Comparison of ENCODE assay signal across 23 mouse cellular contexts in genomic region chr7:99378870-99379269, GRCm38 (mm10). TPM values are rescaled to one million over a fixed set of nuclear protein-coding genes. Genes with fewer than 3 reads are reported as not detected.
DNase-seq lines count a peak whose midpoint lies in the region; ATAC-seq and TF ChIP-seq lines count a peak whose summit lies in the region.
"Had no signal": no experiment of that assay in that cellular context is flagged by ENCODE, and none has a peak within 500 bp of the region (broad histone marks: within the 10 kb centered on the region; RNA-seq: fewer than 3 reads in every experiment).

No protein-coding gene starts in this region.

- no peak overlapping the region for H3K4me2 ChIP-seq in hindbrain, embryonic 11.5 days (replicated peaks; ENCODE audit: low read depth, low read length)
- no peak overlapping the region for H3K4me2 ChIP-seq in hindbrain, embryonic 16.5 days (ENCODE audit: low read length)
- no peak overlapping the region for H3K4me2 ChIP-seq in stomach, embryonic 15.5 days
- H3K4me2 ChIP-seq in stomach, postnatal 0 days (replicated peaks; ENCODE audit: low read depth), result no peak overlapping the region
- H3K4me2 ChIP-seq: heart, embryonic 13.5 days; limb, embryonic 13.5 days; liver, embryonic 12.5 days; midbrain, embryonic 15.5 days had no signal

- no peaks in the 10 kb centered on the region for H3K27me3 ChIP-seq in heart, embryonic 10.5 days (ENCODE audit: insufficient read depth, poor library complexity, severe bottlenecking)
- peaks cover 3% of the 10 kb centered on the region; the same call in 1 of the 2 replicates for H3K27me3 ChIP-seq in hindbrain, embryonic 11.5 days (ENCODE audit: control insufficient read depth, insufficient read depth, low read length)
- no peaks in the 10 kb centered on the region for H3K27me3 ChIP-seq in hindbrain, embryonic 16.5 days (replicated peaks; ENCODE audit: control insufficient read depth, insufficient read depth, low read length)
- no peaks in the 10 kb centered on the region for H3K27me3 ChIP-seq in stomach, embryonic 15.5 days (replicated peaks)
- no peaks in the 10 kb centered on the region for H3K27me3 ChIP-seq in stomach, postnatal 0 days (ENCODE audit: control insufficient read depth, insufficient read depth, low read length)
- H3K27me3 ChIP-seq in forebrain, embryonic 10.5 days (ENCODE audit: poor library complexity, severe bottlenecking), result peaks cover 19% of the 10 kb centered on the region
- H3K27me3 ChIP-seq: midbrain, embryonic 15.5 days; Patski had no signal

- WGBS in heart, embryonic 10.5 days, result 51% methylated on average over 8 of the region's 8 CpGs
- 37% methylated on average over 8 of the region's 8 CpGs for WGBS in hindbrain, embryonic 11.5 days
- 37% methylated on average over 8 of the region's 8 CpGs for WGBS in hindbrain, embryonic 16.5 days
- WGBS in stomach, embryonic 15.5 days, result 57% methylated on average over 8 of the region's 8 CpGs
- WGBS in stomach, postnatal 0 days, result 71% methylated on average over 8 of the region's 8 CpGs
- 68% methylated on average over 8 of the region's 8 CpGs for WGBS in forebrain, embryonic 10.5 days

- no peak for TF ChIP-seq CTCF in stomach, postnatal 0 days (IDR thresholded peaks at IDR 0.05; ENCODE audit: low read depth)

- no peak for ATAC-seq in hindbrain, embryonic 11.5 days (ENCODE audit: low FRiP score)
- ATAC-seq in hindbrain, embryonic 16.5 days, result no peak
- ATAC-seq in stomach, embryonic 15.5 days (ENCODE audit: insufficient read depth, low FRiP score, low read depth), result no peak
- ATAC-seq in stomach, postnatal 0 days (ENCODE audit: low FRiP score, low TSS enrichment), result no peak
- ATAC-seq: forebrain, embryonic 14.5 days; intestine, postnatal 0 days; liver, embryonic 12.5 days; midbrain, embryonic 15.5 days; Patski had no signal

- H3K4me1 ChIP-seq in heart, embryonic 10.5 days, result peaks cover 56% of the 10 kb centered on the region
- H3K4me1 ChIP-seq in hindbrain, embryonic 11.5 days (replicated peaks; ENCODE audit: control insufficient read depth, insufficient read depth, low read length), result peaks cover 10% of the 10 kb centered on the region; the same call in 1 of the 2 replicates
- H3K4me1 ChIP-seq in hindbrain, embryonic 16.5 days (ENCODE audit: control insufficient read depth, insufficient read depth, low read depth, low read length), result peaks cover 22% of the 10 kb centered on the region
- H3K4me1 ChIP-seq in stomach, embryonic 15.5 days, result peaks cover 28% of the 10 kb centered on the region
- H3K4me1 ChIP-seq in stomach, postnatal 0 days (replicated peaks; ENCODE audit: control insufficient read depth, insufficient read depth), result peaks cover 5% of the 10 kb centered on the region
- H3K4me1 ChIP-seq in forebrain, embryonic 10.5 days, result peaks cover 57% of the 10 kb centered on the region

- intact Hi-C loops in heart, postnatal 14 days (cut with DNase I), result loop anchor here (10.0 kb wide), 1 partner anchor 186 kb away; no protein-coding TSS in a partner anchor

- H3K27ac ChIP-seq in heart, embryonic 10.5 days, result peak overlapping the region; percentile 59
- H3K27ac ChIP-seq in hindbrain, embryonic 11.5 days (ENCODE audit: low read depth, low read length), result no peak overlapping the region
- no peak overlapping the region for H3K27ac ChIP-seq in hindbrain, embryonic 16.5 days (ENCODE audit: low read depth, low read length)
- H3K27ac ChIP-seq in stomach, embryonic 15.5 days, result no peak overlapping the region
- H3K27ac ChIP-seq in stomach, postnatal 0 days (replicated peaks), result no peak overlapping the region
- no peak overlapping the region for H3K27ac ChIP-seq in forebrain, embryonic 10.5 days
- H3K27ac ChIP-seq: gastrocnemius, adult 2 months; heart, embryonic 13.5 days; kidney, postnatal 0 days; limb, embryonic 13.5 days; liver, embryonic 12.5 days; midbrain, embryonic 15.5 days had no signal

- no peaks in the 10 kb centered on the region for H3K36me3 ChIP-seq in heart, embryonic 10.5 days
- H3K36me3 ChIP-seq in hindbrain, embryonic 11.5 days (ENCODE audit: control insufficient read depth, insufficient read depth, low read length), result no peaks in the 10 kb centered on the region
- no peaks in the 10 kb centered on the region for H3K36me3 ChIP-seq in hindbrain, embryonic 16.5 days (ENCODE audit: control insufficient read depth, insufficient read depth, low read length)
- no peaks in the 10 kb centered on the region for H3K36me3 ChIP-seq in stomach, embryonic 15.5 days
- no peaks in the 10 kb centered on the region for H3K36me3 ChIP-seq in stomach, postnatal 0 days (ENCODE audit: control insufficient read depth, insufficient read depth, low read length)
- no peaks in the 10 kb centered on the region for H3K36me3 ChIP-seq in forebrain, embryonic 10.5 days (replicated peaks)
- H3K36me3 ChIP-seq: heart, embryonic 13.5 days; limb, embryonic 13.5 days; liver, embryonic 12.5 days; midbrain, embryonic 15.5 days had no signal

- H3K9me3 ChIP-seq in heart, embryonic 10.5 days, result no peaks in the 10 kb centered on the region
- no peaks in the 10 kb centered on the region for H3K9me3 ChIP-seq in hindbrain, embryonic 11.5 days (ENCODE audit: control insufficient read depth, low read length)
- H3K9me3 ChIP-seq in hindbrain, embryonic 16.5 days (ENCODE audit: control insufficient read depth, low read length), result no peaks in the 10 kb centered on the region
- no peaks in the 10 kb centered on the region for H3K9me3 ChIP-seq in stomach, embryonic 15.5 days
- H3K9me3 ChIP-seq in stomach, postnatal 0 days (ENCODE audit: control insufficient read depth, low read length), result no peaks in the 10 kb centered on the region
- H3K9me3 ChIP-seq in forebrain, embryonic 10.5 days, result no peaks in the 10 kb centered on the region
- H3K9me3 ChIP-seq: heart, embryonic 13.5 days; limb, embryonic 13.5 days; liver, embryonic 12.5 days; midbrain, embryonic 15.5 days had no signal

- H3K4me3 ChIP-seq in heart, embryonic 10.5 days, result no peak overlapping the region
- H3K4me3 ChIP-seq in hindbrain, embryonic 11.5 days (ENCODE audit: low read depth, low read length), result no peak overlapping the region
- no peak overlapping the region for H3K4me3 ChIP-seq in hindbrain, embryonic 16.5 days (ENCODE audit: low read length)
- no peak overlapping the region for H3K4me3 ChIP-seq in stomach, embryonic 15.5 days (replicated peaks)
- H3K4me3 ChIP-seq in stomach, postnatal 0 days (ENCODE audit: low read depth, low read length), result no peak overlapping the region
- no peak overlapping the region for H3K4me3 ChIP-seq in forebrain, embryonic 10.5 days
- H3K4me3 ChIP-seq: gastrocnemius, adult 2 months; heart, embryonic 13.5 days; limb, embryonic 13.5 days; liver, embryonic 12.5 days; megakaryocyte, embryonic 14.5 days; midbrain, embryonic 15.5 days had no signal

- no peak for DNase-seq in heart, embryonic 10.5 days (ENCODE audit: low spot score)
- no peak for DNase-seq in heart, postnatal 14 days
- DNase-seq in hindbrain, embryonic 11.5 days (ENCODE audit: low spot score), result no peak
- no peak for DNase-seq in stomach, postnatal 0 days (ENCODE audit: low spot score)
- DNase-seq in forebrain, embryonic 10.5 days (ENCODE audit: extremely low spot score, low spot score), result no peak
- DNase-seq: adrenal gland, postnatal 36 days; cerebellum, adult 11 months; cerebellum, postnatal 10 days; gastrocnemius, adult 2 months; layer of hippocampus, adult 9-11 months; lung, adult 18-20 months; lung, postnatal 10 days had no signal

- 0 out of 2 replicates have a peak overlapping the region, but pooled peaks have one; percentile 27 for H3K9ac ChIP-seq in hindbrain, embryonic 11.5 days (ENCODE audit: low read depth, low read length)
- H3K9ac ChIP-seq in hindbrain, embryonic 16.5 days (ENCODE audit: low read depth, low read length), result no peak overlapping the region
- 0 out of 2 replicates have a peak overlapping the region, but pooled peaks have one; percentile 2 for H3K9ac ChIP-seq in stomach, embryonic 15.5 days
- no peak overlapping the region for H3K9ac ChIP-seq in stomach, postnatal 0 days (ENCODE audit: low read length)
- H3K9ac ChIP-seq: limb, embryonic 13.5 days; liver, embryonic 12.5 days; midbrain, embryonic 15.5 days had no signal

- TF ChIP-seq EP300 in stomach, postnatal 0 days (optimal IDR thresholded peaks at IDR 0.05), result no peak

RNA-seq across cellular contexts. Expression of gene Gdpd5, which starts 2.3 kb away (rescaled TPM):
- 24.2 and 31.6 TPM in 2 replicates for polyA plus RNA-seq in heart, embryonic 10.5 days (2016; fragmentation: Nextera tagmentation; extraction: Ambion mirVana)
- 10 to 100 TPM; 32.8 to 33.0 TPM for total RNA-seq in heart, postnatal 14 days (2021)
- 23.0 and 25.9 TPM in 2 replicates for polyA plus RNA-seq in hindbrain, embryonic 11.5 days (2014; fragmentation: Nextera tagmentation; extraction: Ambion mirVana)
- polyA plus RNA-seq in hindbrain, embryonic 16.5 days (2015; fragmentation: Nextera tagmentation; extraction: Ambion mirVana), result 36.9 and 43.8 TPM in 2 replicates
- 18.4 and 18.8 TPM in 2 replicates for polyA plus RNA-seq in stomach, embryonic 15.5 days (2015; fragmentation: Nextera tagmentation; extraction: Ambion mirVana)
- 8.1 and 9.1 TPM in 2 replicates for polyA plus RNA-seq in stomach, postnatal 0 days (2015; fragmentation: Nextera tagmentation; extraction: Ambion mirVana)
- 12.7 and 15.9 TPM in 2 replicates for polyA plus RNA-seq in forebrain, embryonic 10.5 days (2016; fragmentation: Nextera tagmentation; extraction: Ambion mirVana)

RNA-seq across cellular contexts. Expression of gene Serpinh1, which starts 25.8 kb away (rescaled TPM):
- 1,580 and 1,787 TPM in 2 replicates for polyA plus RNA-seq in heart, embryonic 10.5 days (2016; fragmentation: Nextera tagmentation; extraction: Ambion mirVana)
- total RNA-seq in heart, postnatal 14 days (2021), result 100 to 1,000 TPM; 387 to 469 TPM
- polyA plus RNA-seq in hindbrain, embryonic 11.5 days (2014; fragmentation: Nextera tagmentation; extraction: Ambion mirVana), result 245 and 269 TPM in 2 replicates
- polyA plus RNA-seq in hindbrain, embryonic 16.5 days (2015; fragmentation: Nextera tagmentation; extraction: Ambion mirVana), result 261 and 355 TPM in 2 replicates
- 1,174 and 1,300 TPM in 2 replicates for polyA plus RNA-seq in stomach, embryonic 15.5 days (2015; fragmentation: Nextera tagmentation; extraction: Ambion mirVana)
- 331 and 433 TPM in 2 replicates for polyA plus RNA-seq in stomach, postnatal 0 days (2015; fragmentation: Nextera tagmentation; extraction: Ambion mirVana)
- 825 and 923 TPM in 2 replicates for polyA plus RNA-seq in forebrain, embryonic 10.5 days (2016; fragmentation: Nextera tagmentation; extraction: Ambion mirVana)

Comparison
In these comparisons a context has a peak if more than half of its experiments do, and no peak if none do; other contexts are left out.
1. H3K9ac ChIP-seq: peak in hindbrain, embryonic 11.5 days (single experiment) and stomach, embryonic 15.5 days (single experiment); none in hindbrain, embryonic 16.5 days (single experiment) and stomach, postnatal 0 days (single experiment).